Mouse (Mus musculus): ENCODE results near the gene Srpk1.
A peak's percentile ranks its signal among the peaks of the same experiment; 100 is the strongest.
"Not testable (repeated sequence)": the region's sequence is repeated elsewhere in the genome, so short reads cannot be mapped to it uniquely, and the experiment has no call there.

Gene Srpk1

GRCm38 (mm10) chr17:28556635-28557396, 65.7 kb downstream of the Srpk1 start:
- peak; percentile 87 for DNase-seq (ENCODE audit: low spot score)

GRCm38 (mm10) chr17:28554021-28554420, 68.5 kb downstream of the Srpk1 start:
- not testable (repeated sequence) for DNase-seq (ENCODE audit: low spot score)

GRCm38 (mm10) chr17:28553040-28553793, 69.3 kb downstream of the Srpk1 start:
- peak; percentile 81 for DNase-seq (ENCODE audit: low spot score)

- no peak for DNase-seq (ENCODE audit: low spot score)
Measured at GRCm38 (mm10) chr17:28549111-28549510, 73.4 kb downstream of the Srpk1 start, which contains the start of gene Clpsl2. Clpsl2 (plus strand) TSS chr17:28549411.

GRCm38 (mm10) chr17:28548550-28548949, 74.0 kb downstream of the Srpk1 start:
- DNase-seq (ENCODE audit: low spot score), result no peak

GRCm38 (mm10) chr17:28546925-28547324, 75.6 kb downstream of the Srpk1 start:
- no peak for DNase-seq (ENCODE audit: low spot score)

- DNase-seq (ENCODE audit: low spot score), result no peak
Measured at GRCm38 (mm10) chr17:28537881-28538280, 84.6 kb downstream of the Srpk1 start.
